In the genomic region with DNA sequence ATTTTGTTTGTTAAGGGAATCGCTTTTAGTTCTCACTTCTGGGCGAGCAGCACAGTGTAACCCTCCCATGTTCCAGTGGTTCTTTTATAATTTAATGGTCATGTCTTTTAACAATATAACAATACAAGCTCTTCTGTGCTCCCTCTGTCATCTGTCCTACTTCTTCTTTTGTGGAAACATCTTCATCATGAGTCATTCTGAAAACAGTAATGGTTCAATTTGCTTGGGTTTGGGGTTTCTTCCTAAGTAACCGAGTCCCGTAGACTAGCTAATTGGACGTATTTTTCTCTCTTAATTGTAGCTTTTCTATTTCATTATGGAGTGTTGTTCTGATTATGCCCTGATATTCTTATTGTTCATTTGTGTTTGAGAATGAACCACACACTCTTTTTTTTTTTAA, we compare ENCODE assay signal across 16 mouse cellular contexts.
"Had no signal": no experiment of that assay in that cellular context is flagged by ENCODE, and none has a peak within 500 bp of the region (broad histone marks: within the 10 kb centered on the region; RNA-seq: fewer than 3 reads in every experiment).

No protein-coding gene starts in this region.

- DNase-seq: kidney, adult 11 months; kidney, adult 8-10 months; kidney, postnatal 10 days; kidney, postnatal 36 days; liver, embryonic 13.5 days; lung, embryonic 14.5 days; retina, postnatal 1 day; right cerebral cortex, postnatal 25 days; thymus, adult 18-20 months; thymus, postnatal 14 days; thymus, postnatal 4 days had no signal

- H3K4me2 ChIP-seq: kidney, embryonic 15.5 days; liver, embryonic 13.5 days; lung, embryonic 14.5 days; midbrain, embryonic 13.5 days; neural tube, embryonic 13.5 days had no signal

- H3K9me3 ChIP-seq: kidney, embryonic 15.5 days; liver, embryonic 13.5 days; midbrain, embryonic 10.5 days; midbrain, embryonic 13.5 days; neural tube, embryonic 13.5 days had no signal

- H3K27ac ChIP-seq: kidney, embryonic 15.5 days; liver, embryonic 13.5 days; midbrain, embryonic 10.5 days; midbrain, embryonic 13.5 days; neural tube, embryonic 13.5 days had no signal

- H3K27me3 ChIP-seq: kidney, embryonic 15.5 days; liver, embryonic 13.5 days; midbrain, embryonic 13.5 days; neural tube, embryonic 13.5 days had no signal

- H3K4me1 ChIP-seq: kidney, embryonic 15.5 days; liver, embryonic 13.5 days; midbrain, embryonic 10.5 days; midbrain, embryonic 13.5 days; neural tube, embryonic 13.5 days had no signal

- H3K9ac ChIP-seq: kidney, embryonic 15.5 days; liver, embryonic 13.5 days; lung, embryonic 14.5 days; midbrain, embryonic 13.5 days; neural tube, embryonic 13.5 days had no signal

- H3K4me3 ChIP-seq: kidney, embryonic 15.5 days; liver, embryonic 13.5 days; midbrain, embryonic 10.5 days; midbrain, embryonic 13.5 days; neural tube, embryonic 13.5 days had no signal

- ATAC-seq: lung, postnatal 0 days; midbrain, embryonic 13.5 days had no signal

- H3K36me3 ChIP-seq: kidney, embryonic 15.5 days; liver, embryonic 13.5 days; midbrain, embryonic 10.5 days; midbrain, embryonic 13.5 days; neural tube, embryonic 13.5 days had no signal
